Mouse (Mus musculus): ENCODE measurements around the gene Ppp2r5b. TPM values are rescaled to one million over a fixed set of nuclear protein-coding genes. Genes with fewer than 3 reads are reported as not detected.

Ppp2r5b gene
- polyA plus RNA-seq, 1 experiment from 2014 or later = 22.1 TPM

GRCm38 (mm10) chr19:6242281-6242680 lies 6.6 kb upstream of the Ppp2r5b start:
- peak overlapping the region; percentile 56 for H3K27ac ChIP-seq (ENCODE audit: low read length)
- H3K4me2 ChIP-seq (ENCODE audit: low read depth, low read length) = peak overlapping the region; percentile 80
- H3K27me3 ChIP-seq (ENCODE audit: control insufficient read depth, insufficient read depth, low read length) = no peaks in the 10 kb centered on the region
- peak overlapping the region; percentile 69 for H3K4me3 ChIP-seq (replicated peaks; ENCODE audit: low read length)
- peak; percentile 7; the same call in 1 of the 2 replicates for ATAC-seq (ENCODE audit: insufficient read depth, low FRiP score)
- H3K4me1 ChIP-seq (ENCODE audit: control insufficient read depth, insufficient read depth, low read length) = peaks cover 9% of the 10 kb centered on the region
- H3K9me3 ChIP-seq (replicated peaks; ENCODE audit: control insufficient read depth, low read length) = no peaks in the 10 kb centered on the region
- 0% methylated on average over 4 of the region's 4 CpGs for WGBS
- H3K9ac ChIP-seq (ENCODE audit: low read length) = peak overlapping the region; percentile 81
- H3K36me3 ChIP-seq (ENCODE audit: control insufficient read depth, insufficient read depth, low read length) = peaks cover 10% of the 10 kb centered on the region; the same call in 1 of the 2 replicates

GRCm38 (mm10) chr19:6241274-6242107 lies 5.8 kb upstream of the Ppp2r5b start, which contains the start of gene Atg2a:
Gene Atg2a (plus strand): TSS chr19:6241668.
- peak within 1 kb of the TSS; percentile 80 for H3K4me2 ChIP-seq (ENCODE audit: low read depth, low read length)
- peaks cover 6% of the 10 kb centered on the region; the same call in 1 of the 2 replicates for H3K36me3 ChIP-seq (ENCODE audit: control insufficient read depth, insufficient read depth, low read length)
- ATAC-seq (ENCODE audit: insufficient read depth, low FRiP score) = peak; percentile 95
- H3K27ac ChIP-seq (ENCODE audit: low read length) = peak within 1 kb of the TSS; percentile 56
- H3K4me3 ChIP-seq (replicated peaks; ENCODE audit: low read length) = peak within 1 kb of the TSS; percentile 69
- no peaks in the 10 kb centered on the region for H3K9me3 ChIP-seq (replicated peaks; ENCODE audit: control insufficient read depth, low read length)
- peak within 1 kb of the TSS; percentile 81 for H3K9ac ChIP-seq (ENCODE audit: low read length)
- under 1% methylated on average over 55 of the region's 55 CpGs for WGBS
- no peaks in the 10 kb centered on the region for H3K27me3 ChIP-seq (ENCODE audit: control insufficient read depth, insufficient read depth, low read length)
- peaks cover 13% of the 10 kb centered on the region for H3K4me1 ChIP-seq (ENCODE audit: control insufficient read depth, insufficient read depth, low read length)

GRCm38 (mm10) chr19:6240725-6241124 lies 5.1 kb upstream of the Ppp2r5b start:
- peak overlapping the region; percentile 20 for H3K4me3 ChIP-seq (replicated peaks; ENCODE audit: low read length)
- 25% methylated on average over 5 of the region's 5 CpGs for WGBS
- H3K36me3 ChIP-seq (ENCODE audit: control insufficient read depth, insufficient read depth, low read length) = 0 out of 2 replicates have a peak, but pooled peaks cover 3% of the 10 kb centered on the region
- peak overlapping the region; percentile 38 for H3K4me2 ChIP-seq (ENCODE audit: low read depth, low read length)
- H3K9me3 ChIP-seq (replicated peaks; ENCODE audit: control insufficient read depth, low read length) = no peaks in the 10 kb centered on the region
- peaks cover 16% of the 10 kb centered on the region for H3K4me1 ChIP-seq (ENCODE audit: control insufficient read depth, insufficient read depth, low read length)
- H3K9ac ChIP-seq (ENCODE audit: low read length) = 0 out of 2 replicates have a peak overlapping the region, but pooled peaks have one; percentile 40
- H3K27ac ChIP-seq (ENCODE audit: low read length) = peak overlapping the region; percentile 54
- no peaks in the 10 kb centered on the region for H3K27me3 ChIP-seq (ENCODE audit: control insufficient read depth, insufficient read depth, low read length)
- ATAC-seq (ENCODE audit: insufficient read depth, low FRiP score) = no peak

- Histone ChIP-seq H3K4me1 (ENCODE audit: control insufficient read depth, insufficient read depth, low read length) (peaks cover 17% of the 10 kb centered on the region), H3K9ac (ENCODE audit: low read length) (no peak overlapping the region), H3K27ac (ENCODE audit: low read length) (no peak overlapping the region), H3K27me3 (ENCODE audit: control insufficient read depth, insufficient read depth, low read length) (no peaks in the 10 kb centered on the region), H3K4me3 (replicated peaks; ENCODE audit: low read length) (no peak overlapping the region), H3K4me2 (ENCODE audit: low read depth, low read length) (no peak overlapping the region), H3K36me3 (ENCODE audit: control insufficient read depth, insufficient read depth, low read length) (no peaks in the 10 kb centered on the region), H3K9me3 (replicated peaks; ENCODE audit: control insufficient read depth, low read length) (no peaks in the 10 kb centered on the region)
- ATAC-seq (ENCODE audit: insufficient read depth, low FRiP score) = no peak
- 48% methylated on average over 1 of the region's 1 CpGs for WGBS
Measured at GRCm38 (mm10) chr19:6240136-6240535, 4.5 kb upstream of the Ppp2r5b start.

GRCm38 (mm10) chr19:6238740-6239139 lies 3.1 kb upstream of the Ppp2r5b start:
- no peak for ATAC-seq (ENCODE audit: insufficient read depth, low FRiP score)
- Histone ChIP-seq H3K4me2 (ENCODE audit: low read depth, low read length) (no peak overlapping the region), H3K36me3 (ENCODE audit: control insufficient read depth, insufficient read depth, low read length) (no peaks in the 10 kb centered on the region), H3K27me3 (ENCODE audit: control insufficient read depth, insufficient read depth, low read length) (no peaks in the 10 kb centered on the region), H3K4me3 (replicated peaks; ENCODE audit: low read length) (no peak overlapping the region), H3K9ac (ENCODE audit: low read length) (no peak overlapping the region), H3K4me1 (ENCODE audit: control insufficient read depth, insufficient read depth, low read length) (peaks cover 27% of the 10 kb centered on the region), H3K27ac (ENCODE audit: low read length) (no peak overlapping the region), H3K9me3 (replicated peaks; ENCODE audit: control insufficient read depth, low read length) (no peaks in the 10 kb centered on the region)

GRCm38 (mm10) chr19:6236842-6237241 lies 1.2 kb upstream of the Ppp2r5b start:
- no peaks in the 10 kb centered on the region for H3K9me3 ChIP-seq (replicated peaks; ENCODE audit: control insufficient read depth, low read length)
- no peaks in the 10 kb centered on the region for H3K27me3 ChIP-seq (ENCODE audit: control insufficient read depth, insufficient read depth, low read length)
- no peak overlapping the region for H3K4me3 ChIP-seq (replicated peaks; ENCODE audit: low read length)
- no peak overlapping the region for H3K27ac ChIP-seq (ENCODE audit: low read length)
- H3K9ac ChIP-seq (ENCODE audit: low read length) = no peak overlapping the region
- H3K36me3 ChIP-seq (ENCODE audit: control insufficient read depth, insufficient read depth, low read length) = no peaks in the 10 kb centered on the region
- 71% methylated on average over 7 of the region's 7 CpGs for WGBS
- H3K4me1 ChIP-seq (ENCODE audit: control insufficient read depth, insufficient read depth, low read length) = peaks cover 19% of the 10 kb centered on the region
- no peak overlapping the region for H3K4me2 ChIP-seq (ENCODE audit: low read depth, low read length)
- ATAC-seq (ENCODE audit: insufficient read depth, low FRiP score) = no peak

- Histone ChIP-seq H3K4me2 (ENCODE audit: low read depth, low read length) (peak overlapping the region; percentile 92), H3K27me3 (ENCODE audit: control insufficient read depth, insufficient read depth, low read length) (no peaks in the 10 kb centered on the region), H3K4me3 (replicated peaks; ENCODE audit: low read length) (peak overlapping the region; percentile 60), H3K27ac (ENCODE audit: low read length) (peak overlapping the region; percentile 100), H3K4me1 (ENCODE audit: control insufficient read depth, insufficient read depth, low read length) (peaks cover 19% of the 10 kb centered on the region), H3K9me3 (replicated peaks; ENCODE audit: control insufficient read depth, low read length) (no peaks in the 10 kb centered on the region), H3K36me3 (ENCODE audit: control insufficient read depth, insufficient read depth, low read length) (no peaks in the 10 kb centered on the region), H3K9ac (ENCODE audit: low read length) (peak overlapping the region; percentile 76)
- under 1% methylated on average over 9 of the region's 9 CpGs for WGBS
- peak; percentile 90 for ATAC-seq (ENCODE audit: insufficient read depth, low FRiP score)
Measured at GRCm38 (mm10) chr19:6236053-6236441, 375 bp upstream of the Ppp2r5b start.

- WGBS = 73% methylated on average over 11 of the region's 11 CpGs
- peak overlapping the region; percentile 92 for H3K4me2 ChIP-seq (ENCODE audit: low read depth, low read length)
- peak overlapping the region; percentile 76 for H3K9ac ChIP-seq (ENCODE audit: low read length)
- no peak for ATAC-seq (ENCODE audit: insufficient read depth, low FRiP score)
- peak overlapping the region; percentile 60 for H3K4me3 ChIP-seq (replicated peaks; ENCODE audit: low read length)
- H3K4me1 ChIP-seq (ENCODE audit: control insufficient read depth, insufficient read depth, low read length) = peaks cover 19% of the 10 kb centered on the region
- 0 out of 2 replicates have a peak, but pooled peaks cover 2% of the 10 kb centered on the region for H3K36me3 ChIP-seq (ENCODE audit: control insufficient read depth, insufficient read depth, low read length)
- no peaks in the 10 kb centered on the region for H3K9me3 ChIP-seq (replicated peaks; ENCODE audit: control insufficient read depth, low read length)
- H3K27ac ChIP-seq (ENCODE audit: low read length) = no peak overlapping the region
- no peaks in the 10 kb centered on the region for H3K27me3 ChIP-seq (ENCODE audit: control insufficient read depth, insufficient read depth, low read length)
Measured at GRCm38 (mm10) chr19:6234337-6235083, 1.2 kb downstream of the Ppp2r5b start.

- peaks cover 19% of the 10 kb centered on the region for H3K4me1 ChIP-seq (ENCODE audit: control insufficient read depth, insufficient read depth, low read length)
- H3K4me2 ChIP-seq (ENCODE audit: low read depth, low read length) = no peak overlapping the region
- no peak overlapping the region for H3K4me3 ChIP-seq (replicated peaks; ENCODE audit: low read length)
- no peaks in the 10 kb centered on the region for H3K9me3 ChIP-seq (replicated peaks; ENCODE audit: control insufficient read depth, low read length)
- H3K27me3 ChIP-seq (ENCODE audit: control insufficient read depth, insufficient read depth, low read length) = no peaks in the 10 kb centered on the region
- ATAC-seq (ENCODE audit: insufficient read depth, low FRiP score) = no peak
- H3K27ac ChIP-seq (ENCODE audit: low read length) = no peak overlapping the region
- 83% methylated on average over 16 of the region's 16 CpGs for WGBS
- H3K36me3 ChIP-seq (ENCODE audit: control insufficient read depth, insufficient read depth, low read length) = 0 out of 2 replicates have a peak, but pooled peaks cover 8% of the 10 kb centered on the region
- H3K9ac ChIP-seq (ENCODE audit: low read length) = no peak overlapping the region
Measured at GRCm38 (mm10) chr19:6233647-6234046, 2.0 kb downstream of the Ppp2r5b start.

All from stomach, embryonic 16.5 days (tissue).